Mouse (Mus musculus): ENCODE measurements at regions not wholly inside any gene's neighbourhood (a gene's known extent, or its start where the extent isn't known, plus 50 kb on each side); places are given as distances from the start of the nearest gene placed in this dataset.

- no peak for DNase-seq (ENCODE audit: low spot score)
Observed at GRCm38 (mm10) chr2:92860502-92861197, 54.2 kb upstream of the Syt13 start.

All from testis, postnatal 14 days (tissue).